Mouse (Mus musculus): Measurements from ENCODE around the gene Zfr. TPM values are rescaled to one million over a fixed set of nuclear protein-coding genes. Genes with fewer than 3 reads are reported as not detected.

The Zfr gene
- polyA plus RNA-seq, 1 experiment = 35.9 TPM

- no peak overlapping the region for H3K4me2 ChIP-seq (ENCODE audit: low read depth)
- TF ChIP-seq REST (IDR thresholded peaks at IDR 0.05; ENCODE audit: insufficient read depth, insufficient read length) = no peak
- TF ChIP-seq TCF3 (IDR thresholded peaks at IDR 0.05; ENCODE audit: insufficient read length, low read depth) = no peak
- no peak for TF ChIP-seq USF1 (IDR thresholded peaks at IDR 0.05; ENCODE audit: low read depth)
- no peak for TF ChIP-seq E2F4 (IDR thresholded peaks at IDR 0.05; ENCODE audit: insufficient read depth)
- H3K4me3 ChIP-seq = no peak overlapping the region
- no peaks in the 10 kb centered on the region for H3K36me3 ChIP-seq (ENCODE audit: control insufficient read depth, insufficient read depth)
- H3ac ChIP-seq (ENCODE audit: control insufficient read depth, insufficient read length) = no peak overlapping the region
- peaks cover 98% of the 10 kb centered on the region for H3K79me2 ChIP-seq (ENCODE audit: control insufficient read depth, insufficient read depth)
- no peaks in the 10 kb centered on the region for H3K27me3 ChIP-seq (ENCODE audit: control insufficient read depth, insufficient read depth, insufficient read length)
These were observed 105.8 kb downstream of the Zfr start for GRCm38 (mm10) chr15:12223393-12223792.

DNA sequence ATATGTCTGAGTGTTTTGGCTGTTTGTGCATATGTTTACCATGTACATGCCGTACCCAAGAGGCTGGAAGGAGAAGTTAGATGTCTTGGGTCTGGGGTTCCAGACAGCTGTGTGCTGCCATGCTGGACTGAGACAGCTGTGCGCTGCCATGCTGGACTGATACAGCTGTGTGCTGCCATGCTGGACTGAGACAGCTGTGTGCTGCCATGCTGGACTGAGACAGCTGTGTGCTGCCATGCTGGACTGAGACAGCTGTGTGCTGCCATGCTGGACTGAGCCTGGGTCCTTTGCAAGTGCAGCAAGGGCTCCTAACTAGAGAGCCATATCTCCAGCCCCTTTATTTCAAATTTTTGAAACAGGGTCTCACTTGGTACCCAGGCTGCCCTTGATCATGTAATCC lies 106.6 kb downstream of the Zfr start:
- H3K4me3 ChIP-seq = no peak overlapping the region
- no peak overlapping the region for H3ac ChIP-seq (ENCODE audit: control insufficient read depth, insufficient read length)
- TF ChIP-seq MYOD1 (IDR thresholded peaks at IDR 0.05; ENCODE audit: control insufficient read depth in 1 of 3, insufficient read length in 2 of 3, low read depth in 2 of 3) (peak; percentile 23 to 90 (median 73)), POLR2A (IDR thresholded peaks at IDR 0.05; ENCODE audit: insufficient read length, low read depth) (no peak), POLR2AphosphoS2 (IDR thresholded peaks at IDR 0.05; ENCODE audit: insufficient read length, low read depth) (no peak), USF1 (IDR thresholded peaks at IDR 0.05; ENCODE audit: low read depth) (no peak), TCF12 (IDR thresholded peaks at IDR 0.05; ENCODE audit: insufficient read depth, poor library complexity, severe bottlenecking) (no peak), CEBPB (IDR thresholded peaks at IDR 0.05; ENCODE audit: insufficient read depth, poor library complexity, severe bottlenecking) (no peak), MYOG (IDR thresholded peaks at IDR 0.05; ENCODE audit: control insufficient read depth in 1 of 3, insufficient read depth in 1 of 3, insufficient read length in 2 of 3, low read depth in 2 of 3) (peak in 2 of 3 experiments; percentile 82 to 88), MAX (IDR thresholded peaks at IDR 0.05; ENCODE audit: low read depth) (no peak), TCF3 (IDR thresholded peaks at IDR 0.05; ENCODE audit: insufficient read length, low read depth) (peak; percentile 83), SRF (IDR thresholded peaks at IDR 0.05; ENCODE audit: control insufficient read depth, insufficient read length, low read depth) (no peak), REST (IDR thresholded peaks at IDR 0.05; ENCODE audit: insufficient read depth, insufficient read length) (no peak)

GRCm38 (mm10) chr15:12225062-12225461 lies 107.4 kb downstream of the Zfr start:
- Histone ChIP-seq H3K79me2 (ENCODE audit: control insufficient read depth, insufficient read depth) (peaks cover 88% of the 10 kb centered on the region), H3K4me3 (no peak overlapping the region), H3K4me2 (ENCODE audit: low read depth) (no peak overlapping the region), H3ac (ENCODE audit: control insufficient read depth, insufficient read length) (no peak overlapping the region), H3K36me3 (ENCODE audit: control insufficient read depth, insufficient read depth) (no peaks in the 10 kb centered on the region), H3K27me3 (ENCODE audit: control insufficient read depth, insufficient read depth, insufficient read length) (no peaks in the 10 kb centered on the region)
- TF ChIP-seq USF1 (IDR thresholded peaks at IDR 0.05; ENCODE audit: low read depth) (no peak), TCF3 (IDR thresholded peaks at IDR 0.05; ENCODE audit: insufficient read length, low read depth) (no peak), E2F4 (IDR thresholded peaks at IDR 0.05; ENCODE audit: insufficient read depth) (no peak), SRF (IDR thresholded peaks at IDR 0.05; ENCODE audit: control insufficient read depth, insufficient read length, low read depth) (no peak), TCF12 (IDR thresholded peaks at IDR 0.05; ENCODE audit: insufficient read depth, poor library complexity, severe bottlenecking) (no peak), POLR2A (IDR thresholded peaks at IDR 0.05; ENCODE audit: insufficient read length, low read depth) (no peak), POLR2AphosphoS2 (IDR thresholded peaks at IDR 0.05; ENCODE audit: insufficient read length, low read depth) (no peak), REST (IDR thresholded peaks at IDR 0.05; ENCODE audit: insufficient read depth, insufficient read length) (no peak), CEBPB (IDR thresholded peaks at IDR 0.05; ENCODE audit: insufficient read depth, poor library complexity, severe bottlenecking) (no peak), MAX (IDR thresholded peaks at IDR 0.05; ENCODE audit: low read depth) (no peak), MYOG (IDR thresholded peaks at IDR 0.05; ENCODE audit: control insufficient read depth in 1 of 3, insufficient read depth in 1 of 3, insufficient read length in 2 of 3, low read depth in 2 of 3) (no peak), MYOD1 (IDR thresholded peaks at IDR 0.05; ENCODE audit: control insufficient read depth in 1 of 3, insufficient read length in 2 of 3, low read depth in 2 of 3) (no peak)

More for the DNA sequence above, 106.6 kb downstream of the Zfr start:
- Histone ChIP-seq H3K27me3 (ENCODE audit: control insufficient read depth, insufficient read depth, insufficient read length) (no peaks in the 10 kb centered on the region), H3K79me2 (ENCODE audit: control insufficient read depth, insufficient read depth) (peaks cover 96% of the 10 kb centered on the region), H3K4me2 (ENCODE audit: low read depth) (no peak overlapping the region), H3K36me3 (ENCODE audit: control insufficient read depth, insufficient read depth) (no peaks in the 10 kb centered on the region)

GRCm38 (mm10) chr15:12226908-12227307 lies 109.3 kb downstream of the Zfr start:
- Histone ChIP-seq H3K4me3 (no peak overlapping the region), H3K36me3 (ENCODE audit: control insufficient read depth, insufficient read depth) (peaks cover 3% of the 10 kb centered on the region), H3ac (ENCODE audit: control insufficient read depth, insufficient read length) (no peak overlapping the region), H3K27me3 (ENCODE audit: control insufficient read depth, insufficient read depth, insufficient read length) (no peaks in the 10 kb centered on the region), H3K4me2 (ENCODE audit: low read depth) (no peak overlapping the region), H3K79me2 (ENCODE audit: control insufficient read depth, insufficient read depth) (peaks cover 71% of the 10 kb centered on the region)
- no peak for TF ChIP-seq MYOD1 (IDR thresholded peaks at IDR 0.05; ENCODE audit: control insufficient read depth in 1 of 3, insufficient read length in 2 of 3, low read depth in 2 of 3)
- TF ChIP-seq MAX (IDR thresholded peaks at IDR 0.05; ENCODE audit: low read depth) = no peak
- no peak for TF ChIP-seq POLR2A (IDR thresholded peaks at IDR 0.05; ENCODE audit: insufficient read length, low read depth)
- TF ChIP-seq TCF3 (IDR thresholded peaks at IDR 0.05; ENCODE audit: insufficient read length, low read depth) = no peak
- TF ChIP-seq CEBPB (IDR thresholded peaks at IDR 0.05; ENCODE audit: insufficient read depth, poor library complexity, severe bottlenecking) = no peak
- TF ChIP-seq USF1 (IDR thresholded peaks at IDR 0.05; ENCODE audit: low read depth) = no peak
- no peak for TF ChIP-seq SRF (IDR thresholded peaks at IDR 0.05; ENCODE audit: control insufficient read depth, insufficient read length, low read depth)
- no peak for TF ChIP-seq MYOG (IDR thresholded peaks at IDR 0.05; ENCODE audit: control insufficient read depth in 1 of 3, insufficient read depth in 1 of 3, insufficient read length in 2 of 3, low read depth in 2 of 3)

- H3ac ChIP-seq (ENCODE audit: control insufficient read depth, insufficient read length) = no peak overlapping the region
- peaks cover 8% of the 10 kb centered on the region for H3K36me3 ChIP-seq (ENCODE audit: control insufficient read depth, insufficient read depth)
- no peak for TF ChIP-seq MAX (IDR thresholded peaks at IDR 0.05; ENCODE audit: low read depth)
- no peak for TF ChIP-seq USF1 (IDR thresholded peaks at IDR 0.05; ENCODE audit: low read depth)
- TF ChIP-seq REST (IDR thresholded peaks at IDR 0.05; ENCODE audit: insufficient read depth, insufficient read length) = no peak
- no peak for TF ChIP-seq MYOD1 (IDR thresholded peaks at IDR 0.05; ENCODE audit: control insufficient read depth in 1 of 3, insufficient read length in 2 of 3, low read depth in 2 of 3)
- no peak for TF ChIP-seq TCF3 (IDR thresholded peaks at IDR 0.05; ENCODE audit: insufficient read length, low read depth)
- H3K27me3 ChIP-seq (ENCODE audit: control insufficient read depth, insufficient read depth, insufficient read length) = no peaks in the 10 kb centered on the region
- no peak overlapping the region for H3K4me2 ChIP-seq (ENCODE audit: low read depth)
- H3K4me3 ChIP-seq = no peak overlapping the region
- H3K79me2 ChIP-seq (ENCODE audit: control insufficient read depth, insufficient read depth) = peaks cover 67% of the 10 kb centered on the region
These were observed 109.7 kb downstream of the Zfr start for GRCm38 (mm10) chr15:12227355-12227754.
